Mouse (Mus musculus): ENCODE results near the gene Fam227b. TPM values are rescaled to one million over a fixed set of nuclear protein-coding genes. Genes with fewer than 3 reads are reported as not detected.
A peak's percentile ranks its signal among the peaks of the same experiment; 100 is the strongest.

The Fam227b gene
- total and polyA plus RNA-seq, 3 experiments = not detected

DNA sequence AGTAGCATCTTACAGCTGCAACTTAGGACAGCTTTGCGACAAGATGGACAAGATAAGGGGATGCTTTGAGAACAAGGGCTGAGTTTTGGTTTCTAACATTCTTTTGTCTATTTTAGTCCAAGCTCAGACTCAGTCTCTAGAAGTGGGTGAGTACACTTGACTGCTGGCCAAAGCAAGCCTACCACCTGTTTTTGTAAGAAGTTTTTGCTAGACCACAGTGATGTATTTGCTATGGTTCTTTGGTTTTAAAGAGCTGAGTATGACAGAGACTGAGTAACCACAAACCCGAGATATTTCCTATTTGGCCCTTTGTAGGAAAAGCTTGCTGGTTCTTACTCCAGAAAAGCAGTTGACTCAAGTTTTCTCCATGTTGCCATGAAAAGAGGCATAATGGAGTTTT lies 203.6 kb downstream of the Fam227b start:
- no peaks in the 10 kb centered on the region for H3K27me3 ChIP-seq (ENCODE audit: control insufficient read depth, insufficient read depth, low read length)
- intact Hi-C loops (cut with DNase I) = no loop called here
- no peaks in the 10 kb centered on the region for H3K36me3 ChIP-seq (ENCODE audit: control insufficient read depth, insufficient read depth, low read length)
- WGBS = 91% methylated on average over 2 of the region's 2 CpGs
- no peak for DNase-seq
- H3K27ac ChIP-seq = no peak overlapping the region
- H3K9ac ChIP-seq (ENCODE audit: low read depth, low read length) = no peak overlapping the region
- TF ChIP-seq CTCF (IDR thresholded peaks at IDR 0.05) = no peak
- no peak for TF ChIP-seq POLR2A (IDR thresholded peaks at IDR 0.05; ENCODE audit: insufficient read depth, low read depth, low read length)
- TF ChIP-seq EP300 (IDR thresholded peaks at IDR 0.05; ENCODE audit: insufficient read depth, low read depth, low read length) = no peak
- H3K4me1 ChIP-seq (ENCODE audit: control insufficient read depth, insufficient read depth, low read length) = no peaks in the 10 kb centered on the region
- no peaks in the 10 kb centered on the region for H3K79me2 ChIP-seq (replicated peaks; ENCODE audit: control insufficient read depth, insufficient read depth, low read length)
- no peak overlapping the region for H3K4me3 ChIP-seq

DNA sequence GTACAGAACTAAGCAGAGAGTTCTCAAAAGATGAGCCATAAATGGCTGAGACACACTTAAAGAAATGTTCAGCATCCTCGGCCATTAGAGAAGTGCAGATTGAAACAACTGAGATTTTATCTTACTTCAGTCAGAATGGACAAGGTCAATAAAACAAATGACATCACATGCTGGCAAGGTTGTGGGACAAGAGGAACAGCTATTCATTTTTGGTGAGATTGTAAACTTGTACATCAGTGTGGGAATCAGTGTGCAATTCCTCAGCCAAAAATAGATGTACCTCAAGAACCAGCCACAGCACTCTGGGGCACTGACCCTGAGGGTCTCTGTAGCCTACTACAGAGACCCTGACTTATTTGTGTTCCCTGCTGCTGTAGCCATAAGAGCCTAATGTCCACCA lies 208.5 kb downstream of the Fam227b start:
- TF ChIP-seq CTCF (IDR thresholded peaks at IDR 0.05) (no peak), EP300 (IDR thresholded peaks at IDR 0.05; ENCODE audit: insufficient read depth, low read depth, low read length) (no peak), POLR2A (IDR thresholded peaks at IDR 0.05; ENCODE audit: insufficient read depth, low read depth, low read length) (no peak)
- H3K79me2 ChIP-seq (replicated peaks; ENCODE audit: control insufficient read depth, insufficient read depth, low read length) = no peaks in the 10 kb centered on the region
- no peaks in the 10 kb centered on the region for H3K4me1 ChIP-seq (ENCODE audit: control insufficient read depth, insufficient read depth, low read length)
- no peaks in the 10 kb centered on the region for H3K36me3 ChIP-seq (ENCODE audit: control insufficient read depth, insufficient read depth, low read length)
- H3K27me3 ChIP-seq (ENCODE audit: control insufficient read depth, insufficient read depth, low read length) = no peaks in the 10 kb centered on the region
- 48% methylated on average over 1 of the region's 1 CpGs for WGBS
- H3K9ac ChIP-seq (ENCODE audit: low read depth, low read length) = no peak overlapping the region
- no peak overlapping the region for H3K27ac ChIP-seq
- intact Hi-C loops (cut with DNase I) = no loop called here
- no peak for DNase-seq
- no peak overlapping the region for H3K4me3 ChIP-seq

DNA sequence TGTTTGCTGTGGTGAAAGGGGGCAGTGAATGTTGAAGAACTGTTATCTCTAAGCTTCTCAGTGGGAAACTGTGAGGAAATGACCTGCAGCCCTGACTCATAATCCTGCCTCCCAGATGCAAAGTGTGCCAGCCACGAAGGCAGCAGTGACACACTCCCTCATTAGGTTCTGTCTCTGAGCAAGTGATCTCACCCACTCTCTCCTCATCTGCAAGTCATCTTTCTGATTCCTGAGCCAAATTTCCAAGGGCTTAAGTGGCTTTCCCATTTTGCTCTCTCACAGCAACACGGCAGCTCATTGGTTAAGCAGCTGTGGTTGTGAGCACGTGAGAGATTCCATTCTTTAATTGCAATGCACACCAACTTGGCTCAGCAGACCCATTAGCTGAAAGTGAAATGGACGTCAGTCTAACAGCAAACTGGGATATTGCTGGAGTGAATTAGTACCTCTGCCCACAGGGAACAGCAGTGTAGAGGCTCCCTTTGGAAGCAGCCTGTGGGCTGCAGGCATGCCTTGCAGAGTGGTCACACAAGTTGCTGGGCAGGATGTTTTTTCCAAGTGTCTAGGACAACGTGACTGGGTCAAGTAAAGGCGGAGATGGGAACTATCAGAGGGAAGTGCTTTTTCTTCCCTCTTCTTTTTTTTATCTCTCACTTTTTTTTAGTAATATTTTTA lies 210.6 kb downstream of the Fam227b start:
- Histone ChIP-seq H3K9ac (ENCODE audit: low read depth, low read length) (no peak overlapping the region), H3K36me3 (ENCODE audit: control insufficient read depth, insufficient read depth, low read length) (no peaks in the 10 kb centered on the region), H3K4me3 (no peak overlapping the region), H3K27ac (no peak overlapping the region), H3K79me2 (replicated peaks; ENCODE audit: control insufficient read depth, insufficient read depth, low read length) (no peaks in the 10 kb centered on the region), H3K4me1 (ENCODE audit: control insufficient read depth, insufficient read depth, low read length) (no peaks in the 10 kb centered on the region), H3K27me3 (ENCODE audit: control insufficient read depth, insufficient read depth, low read length) (no peaks in the 10 kb centered on the region)
- intact Hi-C loops (cut with DNase I) = no loop called here
- DNase-seq = no peak
- no peak for TF ChIP-seq EP300 (IDR thresholded peaks at IDR 0.05; ENCODE audit: insufficient read depth, low read depth, low read length)
- no peak for TF ChIP-seq CTCF (IDR thresholded peaks at IDR 0.05)
- TF ChIP-seq POLR2A (IDR thresholded peaks at IDR 0.05; ENCODE audit: insufficient read depth, low read depth, low read length) = no peak
- WGBS = 60% methylated on average over 6 of the region's 6 CpGs

GRCm38 (mm10) chr2:125938993-125939642 lies 212.7 kb downstream of the Fam227b start:
- H3K4me1 ChIP-seq (ENCODE audit: control insufficient read depth, insufficient read depth, low read length) = no peaks in the 10 kb centered on the region
- H3K79me2 ChIP-seq (replicated peaks; ENCODE audit: control insufficient read depth, insufficient read depth, low read length) = no peaks in the 10 kb centered on the region
- WGBS = 89% methylated on average over 6 of the region's 6 CpGs
- no peaks in the 10 kb centered on the region for H3K27me3 ChIP-seq (ENCODE audit: control insufficient read depth, insufficient read depth, low read length)
- TF ChIP-seq POLR2A (IDR thresholded peaks at IDR 0.05; ENCODE audit: insufficient read depth, low read depth, low read length) = no peak
- no peak for TF ChIP-seq EP300 (IDR thresholded peaks at IDR 0.05; ENCODE audit: insufficient read depth, low read depth, low read length)
- no peak for TF ChIP-seq CTCF (IDR thresholded peaks at IDR 0.05)
- no peak overlapping the region for H3K9ac ChIP-seq (ENCODE audit: low read depth, low read length)
- no peak for DNase-seq
- intact Hi-C loops (cut with DNase I) = no loop called here
- H3K27ac ChIP-seq = no peak overlapping the region
- no peak overlapping the region for H3K4me3 ChIP-seq
- H3K36me3 ChIP-seq (ENCODE audit: control insufficient read depth, insufficient read depth, low read length) = no peaks in the 10 kb centered on the region

- H3K4me1 ChIP-seq (ENCODE audit: control insufficient read depth, insufficient read depth, low read length) = no peaks in the 10 kb centered on the region
- no peaks in the 10 kb centered on the region for H3K79me2 ChIP-seq (replicated peaks; ENCODE audit: control insufficient read depth, insufficient read depth, low read length)
- H3K4me3 ChIP-seq = no peak overlapping the region
- no peak for DNase-seq
- no peak overlapping the region for H3K9ac ChIP-seq (ENCODE audit: low read depth, low read length)
- H3K36me3 ChIP-seq (ENCODE audit: control insufficient read depth, insufficient read depth, low read length) = no peaks in the 10 kb centered on the region
- H3K27ac ChIP-seq = no peak overlapping the region
- TF ChIP-seq CTCF (IDR thresholded peaks at IDR 0.05) (peak; percentile 9; the same call in 1 of the 2 replicates), EP300 (IDR thresholded peaks at IDR 0.05; ENCODE audit: insufficient read depth, low read depth, low read length) (no peak)
- no peaks in the 10 kb centered on the region for H3K27me3 ChIP-seq (ENCODE audit: control insufficient read depth, insufficient read depth, low read length)
- WGBS = 75% methylated on average over 5 of the region's 5 CpGs
- intact Hi-C loops (cut with DNase I) = no loop called here
Measured at GRCm38 (mm10) chr2:125936396-125936795, 215.4 kb downstream of the Fam227b start.

GRCm38 (mm10) chr2:125933977-125934376 lies 217.8 kb downstream of the Fam227b start:
- Histone ChIP-seq H3K36me3 (ENCODE audit: control insufficient read depth, insufficient read depth, low read length) (no peaks in the 10 kb centered on the region), H3K4me3 (no peak overlapping the region), H3K4me1 (ENCODE audit: control insufficient read depth, insufficient read depth, low read length) (no peaks in the 10 kb centered on the region), H3K27ac (no peak overlapping the region), H3K79me2 (replicated peaks; ENCODE audit: control insufficient read depth, insufficient read depth, low read length) (no peaks in the 10 kb centered on the region), H3K9ac (ENCODE audit: low read depth, low read length) (no peak overlapping the region), H3K27me3 (ENCODE audit: control insufficient read depth, insufficient read depth, low read length) (no peaks in the 10 kb centered on the region)
- no peak for TF ChIP-seq POLR2A (IDR thresholded peaks at IDR 0.05; ENCODE audit: insufficient read depth, low read depth, low read length)
- no peak for TF ChIP-seq EP300 (IDR thresholded peaks at IDR 0.05; ENCODE audit: insufficient read depth, low read depth, low read length)
- TF ChIP-seq CTCF (IDR thresholded peaks at IDR 0.05) = no peak
- intact Hi-C loops (cut with DNase I) = no loop called here
- 31% methylated on average over 3 of the region's 3 CpGs for WGBS
- DNase-seq = no peak

Other genes starting within 250 kb of the Fam227b start
- 1 to 10 TPM; 1.8 to 2.3 TPM for gene Fgf7, start 117.3 kb downstream of the Fam227b start, total RNA-seq (2021)
- gene Fgf7, start 117.3 kb downstream of the Fam227b start, polyA plus RNA-seq (2012; rRNA removed) = 0.55 and 2.6 TPM in 2 replicates
- gene Dtwd1, start 137 bp upstream of the Fam227b start, total RNA-seq (2021) = 1 to 10 TPM; 5.7 to 7.4 TPM
- 2.9 and 5.4 TPM in 2 replicates for gene Dtwd1, start 137 bp upstream of the Fam227b start, polyA plus RNA-seq (2012; rRNA removed)
- gene Gm17555, start 63.1 kb upstream of the Fam227b start, total RNA-seq (2021) = not detected
- not detected in 2 replicates for gene Gm17555, start 63.1 kb upstream of the Fam227b start, polyA plus RNA-seq (2012; rRNA removed)